Mouse (Mus musculus) MEL (cell line): ENCODE results near the gene Gmpr2. TPM values are rescaled to one million over a fixed set of nuclear protein-coding genes. Genes with fewer than 3 reads are reported as not detected.

Experiments used
- DNase-seq: peaks from one replicate; pipeline ENCODE4 v3.0.0; 2011; ENCODE audit warnings: low read depth, low spot score
- H3K27ac ChIP-seq: 2 replicates; pipeline ENCODE4 v1.5.1; 2012; ENCODE audit warnings: low read depth, mild to moderate bottlenecking, control low read depth, low read length, moderate library complexity; ENCODE audit not compliant: control insufficient read depth
- H3K27me3 ChIP-seq, 2 experiments: fragments of 150-350 bp in 1 of 2; sonication (generic) in 1 of 2; 2 replicates each; pipeline ENCODE4 v1.6.1; 2012; ENCODE audit warnings: low read length in 2 of 2, mild to moderate bottlenecking in 2 of 2, improper control_type of control experiment in 1 of 2, moderate library complexity in 1 of 2; ENCODE audit not compliant: insufficient read depth in 2 of 2, control insufficient read depth in 1 of 2
- H3K36me3 ChIP-seq, 2 experiments: 2 replicates each; pipeline ENCODE4 v1.6.1; 2012 to 2014; ENCODE audit warnings: low read length in 2 of 2, improper control_type of control experiment in 1 of 2, inconsistent platforms in 1 of 2, mild to moderate bottlenecking in 1 of 2; ENCODE audit not compliant: insufficient read depth in 2 of 2, control insufficient read depth in 1 of 2
- H3K4me1 ChIP-seq, 2 experiments: fragments of 150-350 bp in 1 of 2; sonication (generic) in 1 of 2; 2 replicates each; pipeline ENCODE4 v1.6.1; 2012; ENCODE audit warnings: low read length in 2 of 2, improper control_type of control experiment in 1 of 2, mild to moderate bottlenecking in 1 of 2; ENCODE audit not compliant: insufficient read depth in 2 of 2, control insufficient read depth in 1 of 2
- H3K4me3 ChIP-seq, 2 experiments: fragments of 150-350 bp in 1 of 2; sonication (generic) in 1 of 2; 2 replicates each; pipeline ENCODE4 v1.5.1; 2012; ENCODE audit warnings: low read depth in 2 of 2, low read length in 2 of 2, mild to moderate bottlenecking in 2 of 2, moderate library complexity in 2 of 2, control low read depth in 1 of 2, improper control_type of control experiment in 1 of 2; ENCODE audit not compliant: control insufficient read depth in 1 of 2, insufficient read depth in 1 of 2
- H3K79me2 ChIP-seq: 2 replicates; pipeline ENCODE4 v1.6.1; 2012; ENCODE audit warnings: mild to moderate bottlenecking, low read length, moderate library complexity; ENCODE audit not compliant: control insufficient read depth, poor library complexity, insufficient read depth
- H3K9ac ChIP-seq: 2 replicates; pipeline ENCODE4 v1.6.1; 2012; ENCODE audit warnings: low read depth, mild to moderate bottlenecking, control low read depth, low read length, moderate library complexity; ENCODE audit not compliant: control insufficient read depth, poor library complexity, severe bottlenecking
- H3K9me3 ChIP-seq: fragments of 150-350 bp; sonication (generic); replicated peaks from 2 replicates; pipeline ENCODE4 v1.6.1; 2012; ENCODE audit warnings: mild to moderate bottlenecking, low read length, improper control_type of control experiment, moderate library complexity; ENCODE audit not compliant: insufficient read depth
- BHLHE40 ChIP-seq: IDR thresholded peaks from 2 replicates; pipeline ENCODE4 v1.6.1; 2012; ENCODE audit warnings: low read depth, mild to moderate bottlenecking, inconsistent platforms, low read length, improper control_type of control experiment, borderline replicate concordance
- CHD1 ChIP-seq: IDR thresholded peaks from 2 replicates; pipeline ENCODE4 v1.6.1; 2012; ENCODE audit warnings: low read depth, mild to moderate bottlenecking, inconsistent platforms, low read length, improper control_type of control experiment
- CHD2 ChIP-seq: IDR thresholded peaks from 2 replicates; pipeline ENCODE4 v1.6.1; 2011; ENCODE audit warnings: low read length, improper control_type of control experiment
- CTCF ChIP-seq, 3 experiments: IDR thresholded peaks in 2 of 3; conservative IDR thresholded peaks in 1 of 3; 2 replicates each; pipeline ENCODE4 v1.5.1; 2011 to 2012; ENCODE audit warnings: low read length in 3 of 3, low read depth in 2 of 3, mild to moderate bottlenecking in 2 of 3, improper control_type of control experiment in 1 of 3, inconsistent platforms in 1 of 3, mixed read lengths in 1 of 3, moderate library complexity in 1 of 3; ENCODE audit not compliant: control insufficient read depth in 1 of 3, insufficient read depth in 1 of 3, poor library complexity in 1 of 3, severe bottlenecking in 1 of 3
- EP300 ChIP-seq, 2 experiments: IDR thresholded peaks; 2 replicates each; pipeline ENCODE4 v1.6.1; 2011; ENCODE audit warnings: improper control_type of control experiment in 2 of 2, low read length in 2 of 2, low read depth in 1 of 2, mild to moderate bottlenecking in 1 of 2
- ETS1 ChIP-seq: IDR thresholded peaks from 2 replicates; pipeline ENCODE4 v1.6.1; 2012; ENCODE audit warnings: low read depth, mild to moderate bottlenecking, inconsistent platforms, low read length, improper control_type of control experiment, moderate library complexity
- GABPA ChIP-seq: IDR thresholded peaks from 2 replicates; pipeline ENCODE4 v1.6.1; 2012; ENCODE audit warnings: low read depth, mild to moderate bottlenecking, inconsistent platforms, low read length, improper control_type of control experiment, moderate library complexity
- GATA1 ChIP-seq: IDR thresholded peaks from 2 replicates; pipeline ENCODE4 v1.6.1; 2011; ENCODE audit warnings: low read depth, low read length, improper control_type of control experiment
- HCFC1 ChIP-seq: IDR thresholded peaks from 2 replicates; pipeline ENCODE4 v1.6.1; 2012; ENCODE audit warnings: low read depth, mild to moderate bottlenecking, inconsistent platforms, low read length, improper control_type of control experiment, moderate library complexity
- JUND ChIP-seq: IDR thresholded peaks from 2 replicates; pipeline ENCODE4 v1.6.1; 2011; ENCODE audit warnings: low read depth, mild to moderate bottlenecking, improper control_type of control experiment, low read length
- KAT2A ChIP-seq: conservative IDR thresholded peaks from 2 replicates; pipeline ENCODE4 v1.6.1; 2012; ENCODE audit warnings: low read depth, low read length, improper control_type of control experiment, inconsistent platforms
- MAX ChIP-seq: IDR thresholded peaks from 2 replicates; pipeline ENCODE4 v1.6.1; 2011; ENCODE audit warnings: low read length, improper control_type of control experiment
- MAZ ChIP-seq: IDR thresholded peaks from 2 replicates; pipeline ENCODE4 v1.6.1; 2012; ENCODE audit warnings: low read depth, mild to moderate bottlenecking, inconsistent platforms, low read length, improper control_type of control experiment
- MEF2A ChIP-seq: IDR thresholded peaks from 2 replicates; pipeline ENCODE4 v1.6.1; 2014; ENCODE audit warnings: low read depth, mild to moderate bottlenecking, inconsistent platforms, low read length, improper control_type of control experiment; ENCODE audit not compliant: poor library complexity, insufficient replicate concordance, severe bottlenecking; ENCODE audit errors: extremely low read depth
- MYB ChIP-seq: IDR thresholded peaks from 2 replicates; pipeline ENCODE4 v1.6.1; 2011; ENCODE audit warnings: mild to moderate bottlenecking, low read depth, low read length, improper control_type of control experiment
- MYC ChIP-seq: IDR thresholded peaks from 2 replicates; pipeline ENCODE4 v1.6.1; 2011; ENCODE audit warnings: low read depth, mild to moderate bottlenecking, low read length, improper control_type of control experiment, moderate library complexity
- NRF1 ChIP-seq: IDR thresholded peaks from 2 replicates; pipeline ENCODE4 v1.6.1; 2014; ENCODE audit warnings: low read depth, mild to moderate bottlenecking, inconsistent platforms, low read length, improper control_type of control experiment, moderate library complexity; ENCODE audit not compliant: poor library complexity, insufficient read depth, severe bottlenecking
- POLR2A ChIP-seq, 2 experiments: IDR thresholded peaks; 2 replicates each; pipeline ENCODE4 v1.6.1; 2011 to 2012; ENCODE audit warnings: low read length in 2 of 2, mild to moderate bottlenecking in 2 of 2, control low read depth in 1 of 2, improper control_type of control experiment in 1 of 2, low read depth in 1 of 2, moderate library complexity in 1 of 2; ENCODE audit not compliant: control insufficient read depth in 1 of 2, insufficient read depth in 1 of 2, poor library complexity in 1 of 2
- POLR2AphosphoS2 ChIP-seq: IDR thresholded peaks from 2 replicates; pipeline ENCODE4 v1.6.1; 2011; ENCODE audit warnings: low read length, improper control_type of control experiment
- POLR2AphosphoS5 ChIP-seq: IDR thresholded peaks from 2 replicates; pipeline ENCODE4 v1.6.1; 2012; ENCODE audit warnings: low read depth, borderline replicate concordance, mild to moderate bottlenecking, inconsistent platforms, low read length, moderate library complexity, mixed read lengths
- RCOR1 ChIP-seq: IDR thresholded peaks from 2 replicates; pipeline ENCODE4 v1.6.1; 2012; ENCODE audit warnings: low read depth, mild to moderate bottlenecking, inconsistent platforms, low read length, improper control_type of control experiment
- SMC3 ChIP-seq: IDR thresholded peaks from 2 replicates; pipeline ENCODE4 v1.6.1; 2011; ENCODE audit warnings: low read depth, low read length, improper control_type of control experiment
- TAL1 ChIP-seq: IDR thresholded peaks from 2 replicates; pipeline ENCODE4 v1.6.1; 2012; ENCODE audit warnings: mild to moderate bottlenecking, inconsistent platforms, low read length, moderate library complexity, mixed read lengths
- TBP ChIP-seq: IDR thresholded peaks from 2 replicates; pipeline ENCODE4 v1.8.0; 2011; ENCODE audit warnings: low read depth, low read length, improper control_type of control experiment
- USF1 ChIP-seq: IDR thresholded peaks from 2 replicates; pipeline ENCODE4 v1.6.1; 2014; ENCODE audit warnings: low read depth, mild to moderate bottlenecking, inconsistent platforms, low read length, improper control_type of control experiment, moderate library complexity
- USF2 ChIP-seq, 2 experiments: IDR thresholded peaks; 2 replicates each; pipeline ENCODE4 v1.6.1; 2011 to 2012; ENCODE audit warnings: improper control_type of control experiment in 2 of 2, low read length in 2 of 2, borderline replicate concordance in 1 of 2, inconsistent platforms in 1 of 2, low read depth in 1 of 2, mild to moderate bottlenecking in 1 of 2; ENCODE audit not compliant: insufficient read depth in 1 of 2
- ZC3H11A ChIP-seq: IDR thresholded peaks from 2 replicates; pipeline ENCODE4 v1.6.1; 2012; ENCODE audit warnings: low read depth, mild to moderate bottlenecking, inconsistent platforms, low read length, improper control_type of control experiment
- ZKSCAN1 ChIP-seq: IDR thresholded peaks from 2 replicates; pipeline ENCODE4 v1.6.1; 2012; ENCODE audit warnings: low read depth, mild to moderate bottlenecking, inconsistent platforms, low read length, improper control_type of control experiment, moderate library complexity
- ZMIZ1 ChIP-seq: IDR thresholded peaks from 2 replicates; pipeline ENCODE4 v1.6.1; 2012; ENCODE audit warnings: low read depth, mild to moderate bottlenecking, inconsistent platforms, low read length, improper control_type of control experiment, moderate library complexity
- polyA plus RNA-seq, 2 experiments: library from polyadenylated mRNA; stranded (reverse) in 1 of 2; unstranded in 1 of 2; fragments of >175 nt in 1 of 2; fragments of >200 nt in 1 of 2; gene quantifications; 2 replicates each; pipeline versions ENCODE4 v1.2.1 to v1.2.4; 2012; ENCODE audit warnings: low replicate concordance in 2 of 2, low read depth in 1 of 2; ENCODE audit not compliant: insufficient read length in 2 of 2, insufficient read depth in 1 of 2, missing spikeins in 1 of 2
- total RNA-seq: library from RNA; depleted of rRNA; stranded (reverse); fragments of 300-350 nt; gene quantifications from 2 replicates; pipeline ENCODE4 v1.2.3, GENCODE M21; 2012

Gmpr2 gene
- total and polyA plus RNA-seq, 3 experiments: 22.3 to 28.8 TPM; not detected in 1

- Histone ChIP-seq H3K4me1 (peaks cover 5 to 6% of the 10 kb centered on the region in 2 experiments), H3K9me3 (no peaks in the 10 kb centered on the region), H3K9ac (no peak overlapping the region), H3K79me2 (no peaks in the 10 kb centered on the region), H3K27ac (no peak overlapping the region), H3K4me3 (0 out of 4 replicates have a peak overlapping the region, but pooled peaks of 1 of the 2 experiments have one; percentile 4), H3K36me3 (peaks cover 0 to 6% of the 10 kb centered on the region in 2 experiments; a peak in 2 of 4 replicates), H3K27me3 (no peaks in the 10 kb centered on the region)
- DNase-seq: peak; percentile 59
- no peak for TF ChIP-seq POLR2AphosphoS5
- peak; percentile 12 to 36 (median 30); a peak in 4 of 6 replicates for TF ChIP-seq CTCF (IDR thresholded peaks at IDR 0.05 in 2 of 3, conservative IDR thresholded peaks at IDR 0.05 in 1 of 3; ENCODE audit: control insufficient read depth in 1 of 3, insufficient read depth in 1 of 3, low read depth in 2 of 3, low read length in 3 of 3, poor library complexity in 1 of 3, severe bottlenecking in 1 of 3)
- no peak for TF ChIP-seq USF1
- TF ChIP-seq SMC3: no peak
These were observed 40.0 kb downstream of the Gmpr2 start for GRCm38 (mm10) chr14:55711786-55712185.

GRCm38 (mm10) chr14:55713007-55713728, 41.4 kb downstream of the Gmpr2 start:
- no peak overlapping the region for H3K27ac ChIP-seq
- peak overlapping the region; percentile 69 for H3K9ac ChIP-seq
- peak; percentile 89 for DNase-seq
- H3K79me2 ChIP-seq: no peaks in the 10 kb centered on the region
- no peaks in the 10 kb centered on the region for H3K9me3 ChIP-seq
- H3K27me3 ChIP-seq: no peaks in the 10 kb centered on the region
- peaks cover 0 to 6% of the 10 kb centered on the region in 2 experiments; a peak in 1 of 4 replicates for H3K36me3 ChIP-seq
- H3K4me1 ChIP-seq: peaks cover 4 to 5% of the 10 kb centered on the region in 2 experiments
- peak overlapping the region; percentile 61 to 65 for H3K4me3 ChIP-seq
- TF ChIP-seq ETS1: no peak
- TF ChIP-seq USF1: no peak
- TF ChIP-seq BHLHE40: no peak
- TF ChIP-seq CHD1: no peak
- no peak for TF ChIP-seq EP300 (IDR thresholded peaks at IDR 0.05; ENCODE audit: low read depth in 1 of 2, low read length in 2 of 2)
- no peak for TF ChIP-seq NRF1
- TF ChIP-seq MYB: no peak
- no peak for TF ChIP-seq GATA1
- TF ChIP-seq RCOR1: no peak
- no peak for TF ChIP-seq SMC3
- peak; percentile 66; the same call in 1 of the 2 replicates for TF ChIP-seq MAZ
- TF ChIP-seq POLR2AphosphoS2: no peak
- no peak for TF ChIP-seq MEF2A
- TF ChIP-seq POLR2A (IDR thresholded peaks at IDR 0.05; ENCODE audit: control insufficient read depth in 1 of 2, insufficient read depth in 1 of 2, low read depth in 1 of 2, low read length in 2 of 2, poor library complexity in 1 of 2): 0 out of 4 replicates have a peak, but pooled peaks have one; percentile 28 to 35
- TF ChIP-seq MYC: no peak
- TF ChIP-seq CHD2: no peak
- TF ChIP-seq ZKSCAN1: no peak
- no peak for TF ChIP-seq GABPA
- TF ChIP-seq TAL1: no peak
- no peak for TF ChIP-seq KAT2A
- TF ChIP-seq JUND: no peak
- no peak for TF ChIP-seq CTCF (IDR thresholded peaks at IDR 0.05 in 2 of 3, conservative IDR thresholded peaks at IDR 0.05 in 1 of 3; ENCODE audit: control insufficient read depth in 1 of 3, insufficient read depth in 1 of 3, low read depth in 2 of 3, low read length in 3 of 3, poor library complexity in 1 of 3, severe bottlenecking in 1 of 3)
- TF ChIP-seq USF2 (IDR thresholded peaks at IDR 0.05; ENCODE audit: borderline replicate concordance in 1 of 2, insufficient read depth in 1 of 2, low read depth in 1 of 2, low read length in 2 of 2): no peak
- 0 out of 2 replicates have a peak, but pooled peaks have one; percentile 10 for TF ChIP-seq TBP
- no peak for TF ChIP-seq ZMIZ1
- peak; percentile 22 for TF ChIP-seq HCFC1
- TF ChIP-seq ZC3H11A: no peak
- no peak for TF ChIP-seq MAX
